Mouse (Mus musculus): Measurements from ENCODE around the gene Zfp651. TPM values are rescaled to one million over a fixed set of nuclear protein-coding genes. Genes with fewer than 3 reads are reported as not detected.

Zfp651 gene
- total RNA-seq, 2 experiments from 2014 or later = 0.43 to 2.1 TPM

DNA sequence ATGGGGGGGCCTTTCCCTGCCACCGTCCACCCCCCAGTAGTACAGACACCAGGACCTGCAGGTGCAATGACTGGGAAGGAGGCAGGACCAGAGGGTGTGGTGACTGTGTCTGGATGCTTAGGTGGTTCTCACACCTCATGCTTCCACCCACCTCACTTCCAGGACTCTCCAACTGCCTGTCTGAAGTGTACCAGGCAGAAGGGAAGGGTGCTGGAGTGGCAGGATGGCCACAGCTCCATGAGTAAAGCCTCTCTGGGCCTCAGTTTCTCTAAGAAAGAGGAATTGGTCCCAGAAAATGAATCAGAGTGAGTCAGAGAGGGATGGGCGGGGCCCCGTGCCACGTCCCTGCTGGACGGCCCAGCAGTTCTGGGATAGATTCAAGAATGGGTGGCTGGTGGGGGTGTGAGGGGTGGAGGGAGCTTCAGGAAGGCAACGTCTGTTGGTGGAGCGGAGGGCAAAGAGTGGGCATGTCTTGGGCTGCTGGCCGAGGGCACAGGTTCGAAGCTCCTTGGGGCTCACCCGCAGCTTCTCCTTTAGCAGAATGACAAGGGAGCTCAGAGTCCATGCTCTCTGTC, 2.0 kb downstream of the Zfp651 start:
- ATAC-seq (replicated peaks; ENCODE audit: low FRiP score, poor library complexity, severe bottlenecking) = no peak

DNA sequence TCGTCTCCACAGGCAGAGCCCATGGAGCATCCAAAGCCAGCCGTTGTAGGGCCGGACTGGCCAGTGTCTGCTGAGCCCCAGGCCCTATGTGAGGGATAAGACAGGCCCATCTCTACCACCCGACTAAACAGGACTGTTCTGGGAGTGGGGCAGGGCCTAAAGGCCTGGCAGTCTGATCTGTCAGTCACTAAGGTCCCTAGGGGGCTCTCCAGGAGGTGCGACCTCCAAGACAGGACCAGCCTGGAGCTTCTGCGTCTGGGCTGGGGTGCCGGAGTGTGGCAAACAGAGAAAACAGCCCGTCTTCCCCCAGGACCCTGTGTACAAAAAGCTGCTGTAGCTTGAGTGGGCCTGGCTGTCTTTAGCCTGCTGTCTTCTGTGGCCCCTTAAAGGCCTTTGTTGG, 2.7 kb downstream of the Zfp651 start:
- ATAC-seq (replicated peaks; ENCODE audit: low FRiP score, poor library complexity, severe bottlenecking) = no peak

DNA sequence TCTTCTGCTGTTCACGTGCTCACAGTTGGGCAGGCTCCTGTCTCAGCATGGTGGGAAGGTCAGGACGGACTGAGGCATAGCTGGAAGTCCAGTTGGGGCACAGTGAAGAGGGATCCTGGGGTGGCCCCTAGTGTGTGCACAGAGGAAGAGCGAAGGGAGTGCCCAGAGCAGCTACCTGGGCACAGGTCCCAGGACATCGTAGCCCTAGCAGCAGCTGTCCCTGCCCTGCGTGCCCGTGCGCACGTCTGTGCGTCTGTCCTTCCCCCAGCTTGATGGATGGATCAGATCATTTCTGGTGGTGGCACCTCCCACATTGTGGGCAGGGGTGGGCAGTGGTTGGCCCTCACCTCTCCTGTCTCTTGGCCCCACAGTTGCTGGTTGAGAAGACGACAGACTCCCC, 3.1 kb downstream of the Zfp651 start:
- no peak for ATAC-seq (replicated peaks; ENCODE audit: low FRiP score, poor library complexity, severe bottlenecking)

GRCm38 (mm10) chr9:121762761-121763160, 3.6 kb downstream of the Zfp651 start:
- no peak for ATAC-seq (replicated peaks; ENCODE audit: low FRiP score, poor library complexity, severe bottlenecking)

DNA sequence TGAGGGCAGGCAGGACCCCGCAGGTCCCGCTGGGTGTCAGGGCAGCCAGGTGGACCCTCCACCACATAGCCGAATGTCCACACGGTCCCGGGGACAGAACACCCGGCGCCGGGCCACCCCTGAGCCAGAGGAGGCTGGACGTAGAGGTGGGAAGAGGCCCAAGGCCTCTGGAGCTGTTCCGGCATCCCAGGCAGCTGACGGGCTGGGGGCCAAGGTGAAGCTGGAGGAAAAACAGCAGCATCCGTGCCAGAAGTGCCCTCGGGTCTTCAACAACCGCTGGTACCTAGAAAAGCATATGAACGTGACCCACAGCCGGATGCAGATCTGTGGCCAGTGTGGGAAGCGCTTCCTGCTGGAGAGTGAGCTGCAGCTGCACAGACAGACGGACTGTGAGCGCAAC, 4.6 kb downstream of the Zfp651 start:
- no peak for ATAC-seq (replicated peaks; ENCODE audit: low FRiP score, poor library complexity, severe bottlenecking)

- no peak for ATAC-seq (replicated peaks; ENCODE audit: low FRiP score, poor library complexity, severe bottlenecking)
Measured at GRCm38 (mm10) chr9:121765166-121765855, 6.2 kb downstream of the Zfp651 start.

GRCm38 (mm10) chr9:121772412-121772811, 13.3 kb downstream of the Zfp651 start:
- no peak for ATAC-seq (replicated peaks; ENCODE audit: low FRiP score, poor library complexity, severe bottlenecking)

DNA sequence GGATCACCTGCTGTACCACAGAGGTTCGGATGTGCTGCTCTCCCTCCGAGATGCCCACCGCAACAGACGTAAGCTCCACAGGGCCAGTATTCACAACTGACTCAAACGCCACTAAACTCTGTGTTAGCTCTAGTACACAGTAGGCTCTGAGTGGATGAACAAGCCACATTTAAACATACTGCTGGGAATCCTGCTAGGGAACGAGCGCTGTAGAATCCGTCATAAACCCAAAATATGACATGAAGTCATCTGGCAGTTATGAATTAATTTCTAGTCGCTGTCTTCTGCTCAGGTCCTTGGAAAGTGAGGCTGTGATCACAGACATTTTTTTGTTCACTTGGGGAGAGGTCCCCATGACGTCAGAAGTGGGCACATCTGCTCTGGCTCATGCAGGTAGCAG, 16.8 kb downstream of the Zfp651 start:
- ATAC-seq (replicated peaks; ENCODE audit: low FRiP score, poor library complexity, severe bottlenecking) = no peak

GRCm38 (mm10) chr9:121776511-121776910, 17.4 kb downstream of the Zfp651 start:
- ATAC-seq (replicated peaks; ENCODE audit: low FRiP score, poor library complexity, severe bottlenecking) = no peak

DNA sequence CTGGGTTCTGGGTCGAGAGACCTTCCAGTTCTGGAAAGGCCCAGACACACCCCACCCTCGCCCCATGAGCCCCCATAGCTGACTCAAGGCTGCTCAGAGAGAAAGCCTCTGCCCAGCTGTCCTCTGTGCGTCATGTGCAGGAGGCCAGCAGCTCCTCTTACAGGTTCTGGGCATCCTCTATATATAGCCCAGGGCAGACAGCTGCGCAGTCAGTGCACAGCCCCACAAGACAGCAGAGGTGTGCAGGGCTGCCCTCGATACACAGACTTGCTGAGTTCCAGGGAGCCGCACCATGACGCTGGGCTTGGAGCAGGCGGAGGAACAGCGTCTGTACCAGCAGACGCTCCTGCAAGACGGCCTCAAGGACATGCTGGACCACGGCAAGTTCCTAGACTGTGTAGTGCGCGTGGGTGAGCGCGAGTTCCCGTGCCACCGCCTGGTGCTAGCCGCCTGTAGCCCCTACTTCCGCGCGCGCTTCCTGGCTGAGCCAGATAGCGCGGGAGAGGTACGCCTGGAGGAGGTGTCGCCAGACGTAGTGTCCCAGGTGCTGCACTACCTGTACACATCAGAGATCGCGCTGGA, 18.4 kb downstream of the Zfp651 start, which contains the start of gene Klhl40:
TSS of gene Klhl40 (plus strand) at position 124 of the 582 bp plus-strand sequence.
- ATAC-seq (replicated peaks; ENCODE audit: low FRiP score, poor library complexity, severe bottlenecking) = no peak

DNA sequence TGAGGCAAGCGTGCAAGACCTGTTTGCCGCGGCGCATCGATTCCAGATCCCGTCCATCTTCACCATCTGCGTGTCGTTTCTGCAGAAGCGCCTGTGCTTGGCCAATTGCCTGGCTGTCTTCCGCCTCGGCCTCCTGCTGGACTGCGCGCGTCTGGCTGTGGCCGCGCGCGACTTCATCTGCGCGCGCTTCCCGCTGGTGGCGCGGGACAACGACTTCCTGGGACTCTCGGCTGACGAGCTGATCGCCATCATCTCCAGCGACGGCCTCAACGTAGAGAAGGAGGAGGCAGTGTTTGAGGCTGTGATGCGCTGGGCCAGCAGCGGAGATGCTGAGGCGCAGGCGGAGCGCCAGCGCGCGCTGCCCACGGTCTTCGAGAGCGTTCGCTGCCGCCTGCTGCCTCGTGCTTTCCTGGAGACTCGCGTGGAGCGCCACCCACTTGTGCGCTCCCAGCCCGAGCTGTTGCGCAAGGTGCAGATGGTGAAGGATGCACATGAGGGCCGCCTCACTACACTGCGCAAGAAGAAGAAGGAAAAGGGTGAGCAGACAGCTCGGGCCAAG, 19.0 kb downstream of the Zfp651 start:
- ATAC-seq (replicated peaks; ENCODE audit: low FRiP score, poor library complexity, severe bottlenecking) = no peak

DNA sequence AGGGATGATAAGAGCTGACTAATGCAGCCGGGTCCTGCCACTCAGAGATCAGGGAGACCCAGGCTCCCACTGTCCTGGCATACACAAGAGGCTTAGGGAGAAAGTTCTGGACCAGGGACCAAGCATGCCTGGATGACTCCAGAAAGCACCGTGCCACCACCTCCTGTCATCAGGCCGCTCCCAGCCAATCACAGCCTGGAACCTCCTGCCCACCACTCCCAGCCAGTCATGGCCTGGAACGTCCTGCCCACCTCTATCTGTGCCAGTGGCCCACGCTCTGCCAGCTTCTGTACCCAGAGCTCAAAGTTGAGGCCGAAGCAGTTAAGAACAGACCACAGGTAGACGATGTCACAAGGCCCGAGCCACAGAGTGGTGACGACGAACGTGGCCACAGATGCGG, 25.7 kb downstream of the Zfp651 start:
- no peak for ATAC-seq (replicated peaks; ENCODE audit: low FRiP score, poor library complexity, severe bottlenecking)

- ATAC-seq (replicated peaks; ENCODE audit: low FRiP score, poor library complexity, severe bottlenecking) = 0 out of 2 replicates have a peak, but pooled peaks have one; percentile 1
Measured at GRCm38 (mm10) chr9:121785261-121785660, 26.1 kb downstream of the Zfp651 start.

DNA sequence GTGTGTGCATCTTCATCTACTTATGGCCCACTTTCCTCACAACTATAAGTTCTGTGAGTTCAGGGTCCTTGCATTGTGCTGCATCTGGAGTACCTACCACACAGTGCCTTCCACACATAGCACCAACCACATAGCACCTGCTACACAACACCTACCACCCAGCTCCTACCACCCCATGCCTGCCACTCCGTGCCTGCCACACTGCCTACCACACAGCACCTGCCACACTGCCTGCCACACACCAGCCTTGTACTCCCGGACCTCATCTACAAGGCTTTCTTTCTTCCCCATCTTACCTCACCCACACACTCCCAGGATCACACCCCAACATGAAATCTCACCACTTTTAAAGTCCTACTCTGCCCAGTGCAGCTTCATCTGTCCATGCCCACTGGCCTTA, 27.2 kb downstream of the Zfp651 start:
- ATAC-seq (replicated peaks; ENCODE audit: low FRiP score, poor library complexity, severe bottlenecking) = no peak

- ATAC-seq (replicated peaks; ENCODE audit: low FRiP score, poor library complexity, severe bottlenecking) = no peak
Measured at GRCm38 (mm10) chr9:121791206-121791605, 32.1 kb downstream of the Zfp651 start.

DNA sequence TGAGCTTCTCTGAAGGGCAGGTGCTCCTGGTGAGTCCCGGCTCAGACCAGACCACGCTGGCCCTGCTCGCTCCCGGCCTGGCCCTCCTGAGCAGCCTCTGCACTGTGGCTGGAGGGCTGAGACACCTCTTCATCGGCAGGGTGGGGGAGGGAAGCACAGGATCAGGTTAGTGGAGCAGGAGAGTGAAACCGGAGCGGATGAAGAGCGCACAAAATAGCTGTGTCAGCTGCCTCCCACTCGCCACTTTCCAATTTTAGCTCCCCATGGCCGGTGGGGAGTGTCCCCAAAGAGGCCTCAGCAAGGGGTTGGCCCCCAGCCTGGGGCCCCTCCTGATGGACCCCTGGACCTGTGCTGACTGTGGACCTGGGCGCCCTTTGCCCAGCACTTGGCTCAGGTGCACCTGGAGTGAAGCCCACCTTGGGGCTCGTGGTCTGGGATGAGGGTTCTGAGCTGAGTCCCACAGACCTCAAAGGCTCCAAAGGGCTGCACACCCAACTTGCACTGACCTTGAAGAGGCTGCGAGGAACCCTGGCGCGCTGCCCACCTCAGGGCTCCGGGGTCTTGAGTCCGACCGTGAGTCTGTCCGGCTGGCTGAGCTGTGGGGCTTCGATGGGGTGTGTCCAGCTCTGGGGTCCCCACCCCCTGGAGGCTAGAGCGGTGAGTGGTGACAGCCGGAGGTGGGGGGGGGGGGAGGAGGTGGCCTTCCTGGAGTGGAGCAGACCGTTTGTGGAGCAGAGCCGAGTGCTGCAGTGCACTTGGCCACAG, 32.8 kb downstream of the Zfp651 start, which contains the start of gene Hhatl:
TSS of gene Hhatl (minus strand) at position 751 of the 765 bp plus-strand sequence.
- no peak for ATAC-seq (replicated peaks; ENCODE audit: low FRiP score, poor library complexity, severe bottlenecking)

DNA sequence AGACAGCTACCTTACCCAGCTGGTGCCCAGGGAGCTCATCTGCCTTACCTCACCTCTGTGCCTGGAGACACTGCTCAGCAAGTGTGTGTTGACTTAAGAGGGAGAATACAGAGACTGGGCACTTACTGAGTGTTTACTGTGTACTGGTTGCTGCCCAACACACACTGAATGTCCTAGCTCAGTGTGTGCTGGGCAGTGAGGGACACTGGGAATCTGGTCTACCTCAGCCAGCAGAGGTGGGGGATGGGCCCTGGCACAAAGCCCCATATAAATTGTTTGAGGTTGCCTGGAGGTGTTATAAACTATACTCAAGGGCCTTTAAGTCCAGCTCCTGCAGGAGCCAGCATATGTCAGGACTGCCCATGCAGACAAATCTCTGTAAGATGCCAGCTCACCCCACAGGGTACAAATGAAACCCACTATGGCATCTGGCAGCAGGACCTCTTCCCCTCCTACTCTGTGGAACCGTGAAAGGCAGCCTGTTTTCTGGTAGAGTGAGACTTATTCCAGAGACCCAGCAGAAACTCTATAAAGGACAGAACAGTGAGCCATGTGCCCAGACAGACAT, 35.9 kb downstream of the Zfp651 start:
- ATAC-seq (replicated peaks; ENCODE audit: low FRiP score, poor library complexity, severe bottlenecking) = no peak

DNA sequence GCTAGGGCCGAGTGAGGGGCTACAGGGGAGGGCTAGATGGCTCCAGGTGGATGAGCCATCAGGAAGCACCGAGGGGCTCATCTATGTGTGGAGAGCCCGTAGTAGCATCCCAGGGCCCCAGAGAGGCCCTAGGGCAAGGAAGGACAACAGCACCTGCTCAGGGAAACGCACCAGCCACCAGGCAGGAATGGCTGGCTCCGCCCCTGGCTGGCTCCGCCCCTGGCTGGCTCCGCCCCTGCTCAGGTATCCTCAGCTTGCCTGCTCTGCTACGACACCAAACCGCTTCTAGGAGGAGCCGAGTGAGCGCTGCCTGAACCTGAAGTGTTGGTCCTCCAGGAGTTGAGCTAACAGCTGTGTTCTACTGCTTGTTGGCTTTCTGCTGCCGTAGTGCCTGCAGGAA, 38.6 kb downstream of the Zfp651 start:
- ATAC-seq (replicated peaks; ENCODE audit: low FRiP score, poor library complexity, severe bottlenecking) = no peak

DNA sequence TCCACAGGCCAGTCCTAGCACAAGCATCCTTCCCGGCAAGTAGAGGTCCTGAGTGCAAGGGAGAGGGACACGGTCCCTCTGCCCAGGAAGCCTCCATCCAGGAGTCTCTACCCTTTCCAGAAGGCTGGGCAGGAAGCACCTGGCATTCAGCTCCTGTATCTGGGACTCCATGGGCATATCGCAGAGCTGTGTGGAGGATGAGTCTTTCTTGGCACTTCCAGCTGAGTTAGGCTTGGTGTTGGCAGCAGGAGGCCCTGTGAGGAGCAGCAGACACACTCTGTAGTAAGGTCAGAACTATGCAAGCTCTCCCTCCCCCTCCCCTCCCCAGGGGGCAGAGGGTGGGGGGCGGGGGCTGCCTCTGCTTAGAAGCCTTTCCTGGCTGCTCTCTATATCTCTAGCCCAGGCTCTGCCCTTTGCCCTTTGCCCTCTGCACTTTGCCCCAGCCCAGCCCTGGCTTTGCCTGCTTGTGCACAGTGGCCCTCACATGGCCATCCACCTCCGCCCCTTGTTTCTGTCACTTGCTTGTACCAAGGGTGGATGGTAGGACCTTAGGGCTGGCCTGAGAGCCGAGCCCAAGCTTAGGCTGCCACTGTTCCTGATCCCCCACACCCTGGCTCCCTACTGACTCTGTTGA, 39.9 kb downstream of the Zfp651 start:
- ATAC-seq (replicated peaks; ENCODE audit: low FRiP score, poor library complexity, severe bottlenecking) = no peak

Data from erythroblast, adult 5-6 weeks (primary cell).